Mouse (Mus musculus): ENCODE data around the gene Lpp. TPM values are rescaled to one million over a fixed set of nuclear protein-coding genes. Genes with fewer than 3 reads are reported as not detected.

The Lpp gene
- total and polyA plus RNA-seq, 2 experiments from 2014 or later: 8.4 to 13.1 TPM

- no peaks in the 10 kb centered on the region for H3K27me3 ChIP-seq (ENCODE audit: insufficient read depth, low read length)
- no peaks in the 10 kb centered on the region; the same call in 1 of the 2 replicates for H3K4me1 ChIP-seq (ENCODE audit: insufficient read depth, low read length)
- H3K4me3 ChIP-seq (ENCODE audit: low read length): no peak overlapping the region
- H3K9ac ChIP-seq (replicated peaks; ENCODE audit: low read length): no peak overlapping the region
- TF ChIP-seq CTCF (IDR thresholded peaks at IDR 0.05; ENCODE audit: low read depth): no peak
- DNase-seq (ENCODE audit: low spot score) (no peak), ATAC-seq (no peak)
- H3K9me3 ChIP-seq (ENCODE audit: low read length): no peaks in the 10 kb centered on the region
- peak overlapping the region; percentile 65 for H3K27ac ChIP-seq
- no peak overlapping the region for H3K4me2 ChIP-seq (ENCODE audit: low read depth, low read length)
- whole genome bisulfite sequencing: 79% methylated on average over 3 of the region's 3 CpGs
- H3K36me3 ChIP-seq (ENCODE audit: insufficient read depth, low read length): no peaks in the 10 kb centered on the region
Measured at GRCm38 (mm10) chr16:24391111-24391510, 2.2 kb upstream of the Lpp start.

- H3K9ac ChIP-seq (replicated peaks; ENCODE audit: low read length): no peak overlapping the region
- 95% methylated on average over 7 of the region's 7 CpGs for WGBS
- H3K36me3 ChIP-seq (ENCODE audit: insufficient read depth, low read length): no peaks in the 10 kb centered on the region
- H3K4me1 ChIP-seq (ENCODE audit: insufficient read depth, low read length): no peaks in the 10 kb centered on the region; the same call in 1 of the 2 replicates
- H3K27me3 ChIP-seq (ENCODE audit: insufficient read depth, low read length): no peaks in the 10 kb centered on the region
- no peak overlapping the region for H3K4me2 ChIP-seq (ENCODE audit: low read depth, low read length)
- DNase-seq (ENCODE audit: low spot score): no peak
- no peak for ATAC-seq
- no peaks in the 10 kb centered on the region for H3K9me3 ChIP-seq (ENCODE audit: low read length)
- no peak overlapping the region for H3K27ac ChIP-seq
- H3K4me3 ChIP-seq (ENCODE audit: low read length): no peak overlapping the region
- TF ChIP-seq CTCF (IDR thresholded peaks at IDR 0.05; ENCODE audit: low read depth): no peak
Measured at GRCm38 (mm10) chr16:24391901-24392300, 1.4 kb upstream of the Lpp start.

- Histone ChIP-seq H3K27me3 (ENCODE audit: insufficient read depth, low read length) (no peaks in the 10 kb centered on the region), H3K27ac (peak overlapping the region; percentile 87), H3K9me3 (ENCODE audit: low read length) (no peaks in the 10 kb centered on the region), H3K4me1 (ENCODE audit: insufficient read depth, low read length) (no peaks in the 10 kb centered on the region; the same call in 1 of the 2 replicates), H3K4me3 (ENCODE audit: low read length) (peak overlapping the region; percentile 89), H3K36me3 (ENCODE audit: insufficient read depth, low read length) (no peaks in the 10 kb centered on the region), H3K4me2 (ENCODE audit: low read depth, low read length) (peak overlapping the region; percentile 74), H3K9ac (replicated peaks; ENCODE audit: low read length) (peak overlapping the region; percentile 88)
- peak; percentile 59 for ATAC-seq
- DNase-seq (ENCODE audit: low spot score): peak; percentile 42
- no peak for TF ChIP-seq CTCF (IDR thresholded peaks at IDR 0.05; ENCODE audit: low read depth)
- WGBS: under 1% methylated on average over 54 of the region's 76 CpGs
Measured at GRCm38 (mm10) chr16:24393556-24394210, 376 bp downstream of the Lpp start.

- no peak for ATAC-seq
- Histone ChIP-seq H3K4me1 (ENCODE audit: insufficient read depth, low read length) (no peaks in the 10 kb centered on the region; the same call in 1 of the 2 replicates), H3K4me3 (ENCODE audit: low read length) (peak overlapping the region; percentile 89), H3K4me2 (ENCODE audit: low read depth, low read length) (peak overlapping the region; percentile 74), H3K27me3 (ENCODE audit: insufficient read depth, low read length) (no peaks in the 10 kb centered on the region), H3K9ac (replicated peaks; ENCODE audit: low read length) (peak overlapping the region; percentile 88; the same call in 1 of the 2 replicates), H3K27ac (peak overlapping the region; percentile 52; the same call in 1 of the 2 replicates), H3K9me3 (ENCODE audit: low read length) (no peaks in the 10 kb centered on the region), H3K36me3 (ENCODE audit: insufficient read depth, low read length) (no peaks in the 10 kb centered on the region)
- DNase-seq (ENCODE audit: low spot score): peak; percentile 21
- TF ChIP-seq CTCF (IDR thresholded peaks at IDR 0.05; ENCODE audit: low read depth): no peak
- 14% methylated on average over 18 of the region's 18 CpGs for WGBS
Measured at GRCm38 (mm10) chr16:24394211-24394991, 1.1 kb downstream of the Lpp start.

- H3K9me3 ChIP-seq (ENCODE audit: low read length): no peaks in the 10 kb centered on the region
- TF ChIP-seq CTCF (IDR thresholded peaks at IDR 0.05; ENCODE audit: low read depth): no peak
- no peak for ATAC-seq
- peak overlapping the region; percentile 52; the same call in 1 of the 2 replicates for H3K27ac ChIP-seq
- H3K4me1 ChIP-seq (ENCODE audit: insufficient read depth, low read length): no peaks in the 10 kb centered on the region; the same call in 1 of the 2 replicates
- no peak for DNase-seq (ENCODE audit: low spot score)
- H3K4me3 ChIP-seq (ENCODE audit: low read length): no peak overlapping the region
- H3K4me2 ChIP-seq (ENCODE audit: low read depth, low read length): peak overlapping the region; percentile 74
- no peaks in the 10 kb centered on the region for H3K27me3 ChIP-seq (ENCODE audit: insufficient read depth, low read length)
- no peak overlapping the region for H3K9ac ChIP-seq (replicated peaks; ENCODE audit: low read length)
- 77% methylated on average over 2 of the region's 2 CpGs for WGBS
- H3K36me3 ChIP-seq (ENCODE audit: insufficient read depth, low read length): no peaks in the 10 kb centered on the region
Measured at GRCm38 (mm10) chr16:24395100-24395499, 1.8 kb downstream of the Lpp start.

GRCm38 (mm10) chr16:24396504-24396903 lies 3.2 kb downstream of the Lpp start:
- WGBS: 92% methylated on average over 7 of the region's 7 CpGs

More at GRCm38 (mm10) chr16:24396504-24396903, 3.2 kb downstream of the Lpp start:
- H3K27me3 ChIP-seq (ENCODE audit: insufficient read depth, low read length): no peaks in the 10 kb centered on the region
- H3K36me3 ChIP-seq (ENCODE audit: insufficient read depth, low read length): no peaks in the 10 kb centered on the region
- ATAC-seq (no peak), DNase-seq (ENCODE audit: low spot score) (no peak)
- no peak overlapping the region for H3K4me3 ChIP-seq (ENCODE audit: low read length)
- H3K4me1 ChIP-seq (ENCODE audit: insufficient read depth, low read length): no peaks in the 10 kb centered on the region; the same call in 1 of the 2 replicates
- H3K4me2 ChIP-seq (ENCODE audit: low read depth, low read length): no peak overlapping the region
- no peaks in the 10 kb centered on the region for H3K9me3 ChIP-seq (ENCODE audit: low read length)
- no peak overlapping the region for H3K9ac ChIP-seq (replicated peaks; ENCODE audit: low read length)
- no peak for TF ChIP-seq CTCF (IDR thresholded peaks at IDR 0.05; ENCODE audit: low read depth)
- H3K27ac ChIP-seq: no peak overlapping the region

All from hindbrain, postnatal 0 days (tissue).